Mouse (Mus musculus) C2C12 (cell line): ENCODE measurements at regions not wholly inside any gene's neighbourhood (a gene's known extent, or its start where the extent isn't known, plus 50 kb on each side); places are given as distances from the start of the nearest gene placed in this dataset.

ENCODE experiments used
- H3K27me3 ChIP-seq: one replicate; pipeline ENCODE4 v1.6.1; 2011; ENCODE audit not compliant: control insufficient read depth, insufficient read depth, insufficient read length
- H3K36me3 ChIP-seq: one replicate; pipeline ENCODE4 v1.6.1; 2011; ENCODE audit not compliant: control insufficient read depth, insufficient read depth
- H3K4me3 ChIP-seq: one replicate; pipeline ENCODE4 v1.5.1; 2011; ENCODE audit warnings: mild to moderate bottlenecking, control low read depth; ENCODE audit not compliant: poor library complexity, insufficient read depth, severe bottlenecking
- H3K79me2 ChIP-seq: one replicate; pipeline ENCODE4 v1.6.1; 2011; ENCODE audit not compliant: control insufficient read depth, insufficient read depth
- H3K79me3 ChIP-seq: one replicate; pipeline ENCODE4 v1.6.1; 2011; ENCODE audit warnings: low read depth, control low read depth
- H3ac ChIP-seq: one replicate; pipeline ENCODE3; 2011; ENCODE audit warnings: low read depth; ENCODE audit not compliant: control insufficient read depth, insufficient read length
- CEBPB ChIP-seq: IDR thresholded peaks from one replicate; pipeline ENCODE4 v1.6.1; 2011; ENCODE audit warnings: low read depth, mild to moderate bottlenecking, control low read depth, moderate library complexity
- CTCF ChIP-seq: IDR thresholded peaks from one replicate; pipeline ENCODE4 v1.5.1; 2011; ENCODE audit not compliant: control insufficient read depth, insufficient read depth, insufficient read length
- FOSL1 ChIP-seq: IDR thresholded peaks from one replicate; pipeline ENCODE4 v1.8.0; 2011; ENCODE audit warnings: mild to moderate bottlenecking, low read length; ENCODE audit not compliant: poor library complexity, insufficient read depth, severe bottlenecking
- MAX ChIP-seq: IDR thresholded peaks from one replicate; pipeline ENCODE4 v1.6.1; 2011; ENCODE audit warnings: mild to moderate bottlenecking, control low read depth
- MYOD1 ChIP-seq: IDR thresholded peaks from one replicate; pipeline ENCODE4 v1.6.1; 2011; ENCODE audit warnings: low read depth; ENCODE audit not compliant: control insufficient read depth, insufficient read length
- MYOG ChIP-seq: IDR thresholded peaks from one replicate; pipeline ENCODE4 v1.6.1; 2011; ENCODE audit not compliant: control insufficient read depth, insufficient read length; ENCODE audit errors: extremely low read depth
- USF1 ChIP-seq: IDR thresholded peaks from one replicate; pipeline ENCODE4 v1.6.1; 2011; ENCODE audit warnings: low read depth, mild to moderate bottlenecking, control low read depth, moderate library complexity

GRCm38 (mm10) chr6:31791547-31791946 lies 227.8 kb upstream of the Podxl start:
- TF ChIP-seq FOSL1: no peak
- TF ChIP-seq CTCF: no peak
- no peak for TF ChIP-seq USF1
- no peak for TF ChIP-seq MYOG
- no peak for TF ChIP-seq MYOD1
- TF ChIP-seq MAX: no peak
- H3K27me3 ChIP-seq: no peaks in the 10 kb centered on the region
- H3K79me3 ChIP-seq: no peaks in the 10 kb centered on the region
- H3K79me2 ChIP-seq: no peaks in the 10 kb centered on the region
- no peak overlapping the region for H3K4me3 ChIP-seq
- H3ac ChIP-seq: no peak overlapping the region
- no peaks in the 10 kb centered on the region for H3K36me3 ChIP-seq

- Histone ChIP-seq H3K4me3 (no peak overlapping the region), H3K27me3 (no peaks in the 10 kb centered on the region), H3K36me3 (no peaks in the 10 kb centered on the region), H3K79me2 (no peaks in the 10 kb centered on the region), H3K79me3 (no peaks in the 10 kb centered on the region), H3ac (no peak overlapping the region)
- TF ChIP-seq CEBPB: no peak
- no peak for TF ChIP-seq MYOG
- no peak for TF ChIP-seq MAX
- TF ChIP-seq MYOD1: no peak
- no peak for TF ChIP-seq USF1
- no peak for TF ChIP-seq CTCF
- TF ChIP-seq FOSL1: no peak
Observed at GRCm38 (mm10) chr6:31790906-31791305, 227.1 kb upstream of the Podxl start.

GRCm38 (mm10) chr6:31776841-31777240 lies 213.1 kb upstream of the Podxl start:
- H3ac ChIP-seq: no peak overlapping the region
- H3K4me3 ChIP-seq: no peak overlapping the region
- no peaks in the 10 kb centered on the region for H3K27me3 ChIP-seq
- TF ChIP-seq FOSL1 (no peak), MYOG (no peak), USF1 (no peak), CTCF (no peak), CEBPB (no peak), MAX (no peak)
- H3K36me3 ChIP-seq: no peaks in the 10 kb centered on the region
- no peaks in the 10 kb centered on the region for H3K79me3 ChIP-seq
- no peaks in the 10 kb centered on the region for H3K79me2 ChIP-seq

GRCm38 (mm10) chr6:31771916-31772315 lies 208.1 kb upstream of the Podxl start:
- H3ac ChIP-seq: no peak overlapping the region
- no peaks in the 10 kb centered on the region for H3K27me3 ChIP-seq
- H3K36me3 ChIP-seq: no peaks in the 10 kb centered on the region
- H3K79me2 ChIP-seq: no peaks in the 10 kb centered on the region
- TF ChIP-seq CEBPB: no peak
- no peak for TF ChIP-seq MYOG
- TF ChIP-seq CTCF: no peak
- no peak for TF ChIP-seq MAX
- H3K4me3 ChIP-seq: no peak overlapping the region
- no peaks in the 10 kb centered on the region for H3K79me3 ChIP-seq

GRCm38 (mm10) chr6:31745589-31745988 lies 181.8 kb upstream of the Podxl start:
- Histone ChIP-seq H3K4me3 (no peak overlapping the region), H3K27me3 (peaks cover 4% of the 10 kb centered on the region), H3K79me2 (no peaks in the 10 kb centered on the region), H3K79me3 (no peaks in the 10 kb centered on the region), H3K36me3 (no peaks in the 10 kb centered on the region), H3ac (no peak overlapping the region)
- no peak for TF ChIP-seq FOSL1
- TF ChIP-seq CTCF: no peak
- no peak for TF ChIP-seq USF1
- no peak for TF ChIP-seq MYOG
- no peak for TF ChIP-seq CEBPB
- no peak for TF ChIP-seq MAX
- TF ChIP-seq MYOD1: no peak

- H3ac ChIP-seq: no peak overlapping the region
- no peaks in the 10 kb centered on the region for H3K36me3 ChIP-seq
- no peaks in the 10 kb centered on the region for H3K79me2 ChIP-seq
- no peaks in the 10 kb centered on the region for H3K79me3 ChIP-seq
- no peak overlapping the region for H3K4me3 ChIP-seq
- no peak for TF ChIP-seq MYOG
- no peak for TF ChIP-seq MAX
- TF ChIP-seq CTCF: no peak
- TF ChIP-seq FOSL1: no peak
- TF ChIP-seq MYOD1: no peak
- TF ChIP-seq USF1: no peak
- TF ChIP-seq CEBPB: no peak
- peaks cover 4% of the 10 kb centered on the region for H3K27me3 ChIP-seq
Observed at GRCm38 (mm10) chr6:31731391-31731790, 167.6 kb upstream of the Podxl start.
